26 mouse cellular contexts compared by ENCODE assay signal in the genomic region with DNA sequence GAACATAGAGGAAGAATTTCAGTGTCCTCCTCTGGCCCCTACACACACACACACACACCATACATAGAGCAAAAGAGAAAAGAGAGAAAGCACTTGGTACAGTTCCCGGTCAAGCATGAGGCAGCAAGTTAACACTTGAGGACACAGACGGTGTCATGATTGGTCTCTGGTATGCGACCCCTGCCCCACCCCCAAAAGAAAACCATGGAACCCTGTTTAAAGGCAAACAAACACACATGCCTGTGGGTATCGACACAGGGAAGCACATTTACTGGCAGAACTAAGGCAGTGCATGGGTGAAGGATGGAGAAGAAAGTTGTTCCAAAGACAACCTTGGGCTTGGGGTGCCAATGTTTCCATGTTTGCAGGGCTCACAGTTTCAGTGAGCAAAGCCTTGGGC.
DNase-seq lines count a peak whose midpoint lies in the region; ATAC-seq and TF ChIP-seq lines count a peak whose summit lies in the region.
"Had no signal": no experiment of that assay in that cellular context is flagged by ENCODE, and none has a peak within 500 bp of the region (broad histone marks: within the 10 kb centered on the region; RNA-seq: fewer than 3 reads in every experiment).

No protein-coding gene starts in this region.

- CTCF ChIA-PET in Patski (lab: Charles Lee) = interaction anchor here (0.9 to 1.8 kb wide), 3 partner anchors 12 to 48 kb away, joined by 3 to 4 read pairs (median 4); no protein-coding TSS in a partner anchor

- H3K4me1 ChIP-seq in hindbrain, embryonic 10.5 days (replicated peaks) = peaks cover 53% of the 10 kb centered on the region
- peaks cover 3% of the 10 kb centered on the region; the same call in 1 of the 2 replicates for H3K4me1 ChIP-seq in hindbrain, embryonic 11.5 days (replicated peaks; ENCODE audit: control insufficient read depth, insufficient read depth, low read length)
- H3K4me1 ChIP-seq in midbrain, embryonic 10.5 days = peaks cover 56% of the 10 kb centered on the region
- H3K4me1 ChIP-seq in midbrain, embryonic 13.5 days (replicated peaks) = peaks cover 55% of the 10 kb centered on the region

- no peaks in the 10 kb centered on the region for H3K9me3 ChIP-seq in hindbrain, embryonic 10.5 days
- H3K9me3 ChIP-seq in hindbrain, embryonic 11.5 days (ENCODE audit: control insufficient read depth, low read length) = no peaks in the 10 kb centered on the region
- H3K9me3 ChIP-seq in midbrain, embryonic 10.5 days (replicated peaks) = no peaks in the 10 kb centered on the region
- H3K9me3 ChIP-seq in midbrain, embryonic 13.5 days = no peaks in the 10 kb centered on the region
- H3K9me3 ChIP-seq: forebrain, embryonic 10.5 days; forebrain, embryonic 13.5 days; hindbrain, embryonic 12.5 days; hindbrain, embryonic 15.5 days had no signal

- no peak overlapping the region for H3K4me2 ChIP-seq in hindbrain, embryonic 11.5 days (replicated peaks; ENCODE audit: low read depth, low read length)
- no peak overlapping the region for H3K4me2 ChIP-seq in midbrain, embryonic 13.5 days (replicated peaks)
- H3K4me2 ChIP-seq: forebrain, embryonic 13.5 days; heart, embryonic 11.5 days; hindbrain, embryonic 12.5 days; hindbrain, embryonic 15.5 days had no signal

- POLR2A ChIA-PET in Patski (lab: Charles Lee) = interaction anchor here (1.1 kb wide), 1 partner anchor 8 kb away, joined by 4 read pairs; no protein-coding TSS in a partner anchor

- no peak for TF ChIP-seq CTCF in Patski (IDR thresholded peaks at IDR 0.05)

- no peak overlapping the region for H3K4me3 ChIP-seq in hindbrain, embryonic 10.5 days
- no peak overlapping the region for H3K4me3 ChIP-seq in hindbrain, embryonic 11.5 days (ENCODE audit: low read depth, low read length)
- H3K4me3 ChIP-seq in midbrain, embryonic 10.5 days = no peak overlapping the region
- H3K4me3 ChIP-seq in midbrain, embryonic 13.5 days (replicated peaks) = no peak overlapping the region
- H3K4me3 ChIP-seq: forebrain, embryonic 10.5 days; forebrain, embryonic 13.5 days; gastrocnemius, adult 2 months; hindbrain, embryonic 12.5 days; hindbrain, embryonic 15.5 days had no signal

- no peak overlapping the region for H3K9ac ChIP-seq in hindbrain, embryonic 11.5 days (ENCODE audit: low read depth, low read length)
- no peak overlapping the region for H3K9ac ChIP-seq in midbrain, embryonic 13.5 days (replicated peaks)
- H3K9ac ChIP-seq: forebrain, embryonic 13.5 days; hindbrain, embryonic 12.5 days; hindbrain, embryonic 15.5 days had no signal

- H3K27ac ChIP-seq in hindbrain, embryonic 10.5 days = 0 out of 2 replicates have a peak overlapping the region, but pooled peaks have one; percentile 41
- no peak overlapping the region for H3K27ac ChIP-seq in hindbrain, embryonic 11.5 days (ENCODE audit: low read depth, low read length)
- peak overlapping the region; percentile 57 for H3K27ac ChIP-seq in midbrain, embryonic 10.5 days (replicated peaks)
- no peak overlapping the region for H3K27ac ChIP-seq in midbrain, embryonic 13.5 days
- H3K27ac ChIP-seq: forebrain, embryonic 10.5 days; forebrain, embryonic 13.5 days; gastrocnemius, adult 2 months; hindbrain, embryonic 12.5 days; hindbrain, embryonic 15.5 days had no signal

- intact Hi-C loops in left cerebral cortex, postnatal 4 days (cut with DNase I) = no loop called here

- 41% methylated on average over 4 of the region's 4 CpGs for WGBS in hindbrain, embryonic 10.5 days
- WGBS in hindbrain, embryonic 11.5 days = 47% methylated on average over 4 of the region's 4 CpGs
- 59% methylated on average over 4 of the region's 4 CpGs for WGBS in midbrain, embryonic 10.5 days
- 72% methylated on average over 4 of the region's 4 CpGs for WGBS in midbrain, embryonic 13.5 days

- in situ Hi-C loops in Patski (cut with MboI; ENCODE audit: low pct_unique_long_range_greater_than_20kb) = loop anchor here (5.0 kb wide), 1 partner anchor 118 kb away; no protein-coding TSS in a partner anchor

- no peaks in the 10 kb centered on the region for H3K36me3 ChIP-seq in hindbrain, embryonic 10.5 days
- no peaks in the 10 kb centered on the region for H3K36me3 ChIP-seq in hindbrain, embryonic 11.5 days (ENCODE audit: control insufficient read depth, insufficient read depth, low read length)
- H3K36me3 ChIP-seq in midbrain, embryonic 10.5 days = no peaks in the 10 kb centered on the region
- no peaks in the 10 kb centered on the region for H3K36me3 ChIP-seq in midbrain, embryonic 13.5 days
- H3K36me3 ChIP-seq: forebrain, embryonic 10.5 days; hindbrain, embryonic 12.5 days; hindbrain, embryonic 15.5 days had no signal

- DNase-seq in hindbrain, embryonic 10.5 days (ENCODE audit: low spot score) = no peak
- no peak for DNase-seq in hindbrain, embryonic 11.5 days (ENCODE audit: low spot score)
- DNase-seq in midbrain, embryonic 10.5 days (ENCODE audit: low spot score) = no peak
- peak; percentile 56 for DNase-seq in Patski (ENCODE audit: low read depth, low spot score)
- DNase-seq in layer of hippocampus, adult 9-10 months (ENCODE audit: low spot score) = no peak
- DNase-seq in left cerebral cortex, postnatal 4 days = no peak
- DNase-seq: adrenal gland, adult 8-10 months; adrenal gland, postnatal 25 days; cerebellum, adult 11-12 months; cerebellum, adult 8-10 months; cerebellum, postnatal 10 days; cerebellum, postnatal 36 days; embryo, embryonic 11 days; gastrocnemius, adult 2 months; gastrocnemius, postnatal 14 days; heart, adult 18-20 months; heart, postnatal 36 days had no signal

- H3K27me3 ChIP-seq in hindbrain, embryonic 10.5 days (ENCODE audit: insufficient read depth, poor library complexity, severe bottlenecking) = no peaks in the 10 kb centered on the region
- no peaks in the 10 kb centered on the region for H3K27me3 ChIP-seq in hindbrain, embryonic 11.5 days (ENCODE audit: control insufficient read depth, insufficient read depth, low read length)
- H3K27me3 ChIP-seq in midbrain, embryonic 10.5 days (ENCODE audit: low read depth, poor library complexity, severe bottlenecking) = no peaks in the 10 kb centered on the region
- H3K27me3 ChIP-seq in midbrain, embryonic 13.5 days = no peaks in the 10 kb centered on the region
- H3K27me3 ChIP-seq in Patski = no peaks in the 10 kb centered on the region
- H3K27me3 ChIP-seq: forebrain, embryonic 13.5 days; hindbrain, embryonic 12.5 days; hindbrain, embryonic 15.5 days had no signal

- no peak for ATAC-seq in hindbrain, embryonic 11.5 days (ENCODE audit: low FRiP score)
- ATAC-seq in midbrain, embryonic 13.5 days = no peak
- peak; percentile 58 for ATAC-seq in Patski
- ATAC-seq: CD4-positive, CD25-positive, alpha-beta regulatory T cell, adult 4 months; forebrain, embryonic 13.5 days; forebrain, embryonic 16.5 days; intestine, postnatal 0 days had no signal

Comparison
In these comparisons a context has a peak if more than half of its experiments do, and no peak if none do; other contexts are left out.
1. H3K27ac ChIP-seq: peak in hindbrain, embryonic 10.5 days (single experiment) and midbrain, embryonic 10.5 days (single experiment); none in hindbrain, embryonic 11.5 days (single experiment) and midbrain, embryonic 13.5 days (single experiment).